Mouse (Mus musculus): ENCODE results near the gene Slc25a23.

GRCm38 (mm10) chr17:57003994-57004393 is 55.7 kb downstream of the Slc25a23 start:
- TF ChIP-seq CTCF (IDR thresholded peaks at IDR 0.05; ENCODE audit: low read depth, low read length) (no peak), POLR2A (IDR thresholded peaks at IDR 0.05; ENCODE audit: extremely low read depth, insufficient read depth, low read length) (no peak)

Measured in liver, adult 2 months (tissue).